Mouse (Mus musculus): ENCODE measurements around the gene Btbd10.

DNA sequence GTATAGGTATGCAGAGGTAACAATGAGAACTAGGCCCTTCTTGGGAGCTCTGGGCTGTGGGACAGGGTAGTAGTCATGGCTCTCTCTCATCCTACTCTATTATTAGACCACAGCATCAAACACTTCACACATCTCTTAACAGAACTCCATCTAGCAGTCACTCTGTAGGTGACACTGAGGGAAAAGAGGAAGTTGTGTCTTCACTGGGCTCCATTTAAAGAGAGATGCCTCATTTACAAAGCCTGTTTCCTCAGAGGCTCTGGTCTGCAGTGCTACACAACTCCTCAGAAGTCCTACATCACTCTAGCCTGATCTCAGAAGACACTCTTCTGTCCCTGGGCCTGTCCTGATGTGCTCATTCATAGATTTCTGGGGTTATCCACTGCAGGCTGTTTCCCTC is 100.1 kb downstream of the Btbd10 start:
- TF ChIP-seq CTCF (IDR thresholded peaks at IDR 0.05; ENCODE audit: borderline replicate concordance, extremely low read depth, insufficient read depth, insufficient read length) (no peak), POLR2A (IDR thresholded peaks at IDR 0.05; ENCODE audit: borderline replicate concordance, extremely low read depth, insufficient read depth, insufficient read length, poor library complexity, severe bottlenecking) (no peak)
